Mouse (Mus musculus): ENCODE results near the gene Tmem86a. TPM values are rescaled to one million over a fixed set of nuclear protein-coding genes. Genes with fewer than 3 reads are reported as not detected.
"Not testable (repeated sequence)": the region's sequence is repeated elsewhere in the genome, so short reads cannot be mapped to it uniquely, and the experiment has no call there.

The Tmem86a gene
- total RNA-seq, 2 experiments from 2014 or later = 9.4 to 9.5 TPM

DNA sequence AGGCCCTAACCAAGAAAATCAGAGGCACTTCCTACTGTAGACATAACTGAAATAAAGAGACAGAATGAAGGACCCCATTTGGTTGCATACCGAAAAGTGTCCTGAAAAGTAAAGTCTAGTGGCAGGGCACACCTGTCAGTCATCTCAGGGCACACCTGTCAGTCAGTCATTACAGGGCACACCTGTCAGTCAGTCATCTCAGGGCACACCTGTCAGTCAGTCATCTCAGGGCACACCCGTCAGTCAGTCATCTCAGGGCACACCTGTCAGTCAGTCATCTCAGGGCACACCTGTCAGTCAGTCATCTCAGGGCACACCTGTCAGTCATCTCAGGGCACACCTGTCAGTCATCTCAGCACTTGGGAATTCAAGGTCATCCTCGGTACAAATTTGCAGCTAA, 23.5 kb upstream of the Tmem86a start:
- DNase-seq (ENCODE audit: low spot score in 2 of 2) = not testable (repeated sequence)

DNA sequence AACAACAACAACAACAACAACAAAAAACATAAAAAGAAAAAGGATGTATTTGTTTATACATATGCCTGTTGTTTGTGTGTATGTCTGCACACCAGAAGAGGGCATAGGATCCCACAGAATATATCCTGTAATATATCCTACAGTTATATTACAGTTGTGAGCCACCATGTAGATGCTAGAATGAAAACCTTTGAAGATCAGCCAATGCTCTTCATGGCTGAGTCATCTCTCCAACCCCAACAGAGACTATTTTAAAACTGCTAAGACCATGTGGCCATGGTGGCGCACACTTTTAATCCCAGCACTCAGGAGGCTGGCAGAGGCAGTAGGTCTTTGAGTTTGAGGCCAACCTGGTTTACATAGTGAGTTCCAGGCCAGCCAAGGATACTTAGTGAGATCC, 22.9 kb upstream of the Tmem86a start:
- no peak for DNase-seq (ENCODE audit: low spot score in 2 of 2)

- no peak for DNase-seq (ENCODE audit: low spot score in 2 of 2)
These were observed 19.7 kb upstream of the Tmem86a start for GRCm38 (mm10) chr7:47030517-47031193.

GRCm38 (mm10) chr7:47031371-47031770, 19.0 kb upstream of the Tmem86a start:
- DNase-seq (ENCODE audit: low spot score in 2 of 2) = no peak

GRCm38 (mm10) chr7:47034785-47035384, 15.5 kb upstream of the Tmem86a start:
- no peak for DNase-seq (ENCODE audit: low spot score in 2 of 2)

DNA sequence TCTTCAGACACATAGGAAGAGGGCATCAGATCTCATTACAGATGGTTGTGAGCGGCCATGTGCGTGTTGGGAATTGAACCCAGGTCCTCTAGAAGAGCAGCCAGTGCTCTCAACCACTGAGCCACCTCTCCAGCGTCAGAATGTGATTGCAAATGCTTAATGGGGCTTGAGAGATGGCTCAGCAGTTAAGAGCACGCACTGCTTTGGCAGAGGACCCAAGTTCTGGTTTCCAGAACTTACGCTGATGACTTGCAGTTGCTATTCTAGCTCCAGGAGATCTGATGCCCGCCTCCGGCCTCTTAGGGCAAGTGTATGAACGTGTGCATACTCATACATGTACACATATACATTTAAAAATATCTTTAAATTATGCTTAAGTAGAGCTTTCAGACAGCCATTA, 15.0 kb upstream of the Tmem86a start:
- no peak for DNase-seq (ENCODE audit: low spot score in 2 of 2)

DNA sequence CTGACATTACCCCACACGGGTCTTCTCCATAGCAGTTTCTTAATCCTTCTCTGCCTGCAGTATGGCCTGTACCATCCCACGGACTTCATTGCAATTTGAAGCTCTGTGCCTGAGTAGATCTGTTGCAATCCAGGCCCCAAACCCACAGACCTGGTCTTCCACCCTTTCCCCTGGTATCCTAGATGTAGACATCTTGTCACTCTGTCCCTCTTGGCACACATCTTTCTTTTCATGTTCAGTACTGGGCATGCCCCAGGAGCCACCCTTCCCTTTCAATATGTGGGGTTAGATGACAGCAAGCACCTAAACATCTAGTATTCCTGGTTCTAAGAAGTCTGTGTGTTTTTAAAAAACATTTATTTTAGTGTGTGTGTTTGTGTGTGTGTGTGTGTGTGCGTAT, 8.7 kb upstream of the Tmem86a start:
- DNase-seq (ENCODE audit: low spot score in 2 of 2) = no peak

DNA sequence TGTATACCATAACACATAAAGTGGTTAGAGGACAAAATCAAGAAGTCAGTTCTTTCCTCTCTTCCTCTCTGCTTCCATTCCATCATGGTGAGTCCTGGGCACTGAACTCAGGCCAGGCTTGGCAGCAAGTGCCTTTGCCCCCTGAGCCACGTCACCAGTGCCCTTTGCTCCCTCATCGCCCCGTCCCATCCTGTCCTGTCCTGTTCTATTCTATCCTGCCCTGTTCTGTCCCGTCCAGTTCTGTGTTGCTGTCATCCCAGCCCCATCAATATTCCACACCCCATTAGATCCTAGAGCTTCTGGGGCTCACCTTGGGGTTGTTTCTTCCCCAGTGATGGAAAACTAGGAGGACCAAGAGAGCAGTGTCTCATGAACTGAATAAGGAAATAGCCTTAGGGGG, 8.3 kb upstream of the Tmem86a start:
- DNase-seq (ENCODE audit: low spot score in 2 of 2) = no peak

- DNase-seq (ENCODE audit: low spot score in 2 of 2) = no peak
These were observed 7.4 kb upstream of the Tmem86a start for GRCm38 (mm10) chr7:47042823-47043490.

DNA sequence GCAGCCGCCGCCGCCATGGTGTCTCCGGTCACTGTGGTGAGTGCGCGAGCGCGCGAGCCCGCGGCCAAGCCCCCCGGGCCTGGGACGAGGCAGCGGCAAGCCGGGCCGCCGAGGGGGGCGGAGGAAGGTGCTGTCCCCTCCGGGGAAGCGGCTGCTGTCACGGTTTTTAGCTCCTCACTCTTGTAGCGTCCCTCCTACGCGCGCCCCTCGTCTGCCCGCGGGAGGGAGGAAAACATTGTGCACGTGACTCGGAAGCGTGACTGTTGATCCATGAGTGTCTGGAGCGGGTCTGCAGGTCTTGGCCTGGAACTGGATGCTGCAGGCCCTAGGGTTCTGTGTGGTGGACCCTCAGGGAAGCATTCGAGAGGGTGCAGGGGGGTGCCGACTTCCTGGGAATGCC, 365 bp downstream of the Tmem86a start:
- peak; percentile 23 to 54 for DNase-seq (ENCODE audit: low spot score in 2 of 2)

GRCm38 (mm10) chr7:47051404-47052151, 1.2 kb downstream of the Tmem86a start:
- DNase-seq (ENCODE audit: low spot score in 2 of 2) = peak; percentile 47 to 74

DNA sequence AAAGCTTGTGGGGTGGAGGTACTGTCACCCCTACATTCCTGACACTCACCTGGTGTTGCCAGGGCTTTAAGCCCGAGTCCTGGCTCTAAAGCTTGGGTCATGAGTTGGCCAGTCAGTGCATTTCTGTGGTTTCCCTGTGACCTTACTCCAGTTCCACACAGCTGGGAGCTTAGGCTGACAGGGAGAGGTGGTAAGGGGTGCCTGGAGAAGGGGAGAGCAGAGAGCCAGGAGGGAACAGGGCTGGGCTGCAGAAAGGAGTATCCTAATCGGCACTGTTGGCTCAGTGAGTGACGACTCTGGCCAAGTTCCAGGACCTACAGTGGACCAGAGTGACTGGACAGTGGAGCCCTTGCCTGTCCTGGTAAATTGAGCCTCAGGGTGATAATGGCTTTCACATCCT, 1.9 kb downstream of the Tmem86a start:
- DNase-seq (ENCODE audit: low spot score in 2 of 2) = peak in 1 of 2 experiments; percentile 57

- DNase-seq (ENCODE audit: low spot score in 2 of 2) = no peak
These were observed 2.9 kb downstream of the Tmem86a start for GRCm38 (mm10) chr7:47053287-47053686.

DNA sequence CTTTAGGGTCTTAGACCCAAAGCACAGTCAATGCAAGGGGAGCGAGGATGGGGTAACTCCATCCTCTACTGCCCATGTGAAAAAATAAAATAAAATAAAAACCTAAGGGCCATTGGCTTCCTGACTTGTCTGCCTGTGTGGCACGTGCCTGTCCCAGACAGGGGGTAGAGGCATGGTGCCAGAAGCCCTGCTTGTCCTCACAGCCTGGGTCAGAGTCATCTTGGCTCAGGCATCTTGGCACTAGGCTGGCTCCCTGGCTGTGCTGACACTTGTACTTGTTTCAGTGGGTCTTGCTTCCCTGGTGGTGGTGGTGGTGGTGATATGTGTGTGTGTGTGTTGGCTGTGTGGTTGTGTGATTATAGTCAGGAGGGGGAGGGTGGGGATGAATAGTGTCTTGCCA, 4.3 kb downstream of the Tmem86a start:
- no peak for DNase-seq (ENCODE audit: low spot score in 2 of 2)

DNA sequence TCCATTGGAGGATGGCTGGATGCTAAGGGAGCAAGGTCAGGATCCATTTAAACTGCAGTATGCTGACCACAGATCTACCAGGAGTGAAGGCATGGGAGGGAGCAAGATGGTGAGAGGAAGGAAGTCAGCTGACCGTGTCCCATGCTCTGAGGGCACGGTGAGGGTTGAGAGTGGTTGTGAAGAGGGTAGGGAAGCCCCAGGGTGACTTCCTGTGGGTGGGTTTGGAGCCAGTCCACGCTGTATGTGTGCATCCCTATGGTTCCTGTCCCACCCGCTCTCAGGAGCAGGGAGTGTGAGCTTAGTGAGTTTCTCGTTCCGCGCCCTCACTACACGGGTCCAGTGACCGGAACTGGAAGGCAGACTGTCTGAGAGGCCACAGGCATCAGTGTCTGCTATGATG, 5.3 kb downstream of the Tmem86a start:
- DNase-seq (ENCODE audit: low spot score in 2 of 2) = no peak

DNA sequence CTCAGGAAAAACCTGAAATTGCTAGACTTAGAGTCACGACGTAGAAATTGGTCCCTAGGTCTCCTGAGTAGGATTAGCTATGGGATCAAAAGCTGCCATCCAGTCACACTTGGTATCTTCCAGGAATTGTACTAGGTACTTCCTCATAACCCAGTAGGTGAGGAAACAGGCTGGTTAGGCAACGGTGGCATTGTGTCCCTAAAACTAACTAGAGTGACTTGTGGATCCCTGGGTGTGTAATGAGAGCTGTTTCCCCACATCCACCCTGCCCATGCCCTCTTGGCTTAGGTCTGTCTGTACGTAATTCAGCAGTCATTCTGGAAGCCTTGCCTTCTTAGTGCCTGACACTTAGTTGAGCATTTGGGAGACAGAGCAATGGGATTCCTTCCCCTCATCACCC, 5.9 kb downstream of the Tmem86a start:
- no peak for DNase-seq (ENCODE audit: low spot score in 2 of 2)

DNA sequence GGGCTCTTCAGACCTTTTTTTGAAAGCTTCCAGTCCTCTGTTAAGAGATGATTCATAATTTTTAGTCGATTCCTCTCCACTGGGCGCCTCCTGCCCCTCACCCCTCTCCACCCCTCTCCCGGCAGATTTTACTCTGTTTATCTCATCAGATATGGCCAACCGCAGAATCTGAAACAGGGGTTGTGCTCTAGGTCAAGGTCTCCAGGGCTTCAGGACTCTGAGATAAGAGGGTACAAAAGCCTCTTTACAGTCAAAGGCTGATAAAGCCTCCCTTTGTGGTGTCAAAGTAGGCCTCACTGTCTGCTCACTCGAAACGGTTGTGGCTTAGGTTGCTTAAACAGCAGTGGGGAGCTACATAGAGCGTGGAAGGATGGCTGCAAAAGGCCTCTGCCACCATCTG, 8.9 kb downstream of the Tmem86a start:
- DNase-seq (ENCODE audit: low spot score in 2 of 2) = no peak

DNA sequence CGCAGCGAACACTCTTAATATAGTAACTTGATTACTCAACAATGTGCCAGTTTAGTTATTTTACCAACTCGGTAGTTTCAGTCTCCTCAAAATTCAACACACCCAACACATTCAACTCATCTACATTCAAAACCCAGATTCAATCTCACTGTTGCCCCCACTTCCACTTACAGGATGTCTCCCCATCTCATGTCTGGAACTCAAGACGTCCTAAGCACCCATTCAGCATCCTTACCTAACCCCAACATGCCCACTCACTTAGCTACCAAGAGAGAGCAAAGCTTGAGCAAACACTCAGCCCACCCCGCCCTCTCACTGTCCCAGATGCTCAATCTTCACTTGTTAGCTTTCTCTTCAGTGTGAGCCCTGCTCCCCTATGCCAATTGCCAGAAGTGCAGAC, 11.2 kb downstream of the Tmem86a start:
- no peak for DNase-seq (ENCODE audit: low spot score in 2 of 2)

- no peak for DNase-seq (ENCODE audit: low spot score in 2 of 2)
These were observed 16.5 kb downstream of the Tmem86a start for GRCm38 (mm10) chr7:47066942-47067341.

GRCm38 (mm10) chr7:47067879-47068278, 17.5 kb downstream of the Tmem86a start:
- DNase-seq (ENCODE audit: low spot score in 2 of 2) = no peak

GRCm38 (mm10) chr7:47072551-47072950, 22.1 kb downstream of the Tmem86a start:
- no peak for DNase-seq (ENCODE audit: low spot score in 2 of 2)

Measured in gastrocnemius, postnatal 4 days (tissue).